Comparison of ENCODE assay signal across 9 mouse cellular contexts in genomic region chr8:120289191-120289590, GRCm38 (mm10).
DNase-seq lines count a peak whose midpoint lies in the region; ATAC-seq lines count a peak whose summit lies in the region.
"Had no signal": no experiment of that assay in that cellular context is flagged by ENCODE, and none has a peak within 500 bp of the region (broad histone marks: within the 10 kb centered on the region; RNA-seq: fewer than 3 reads in every experiment).

No protein-coding gene starts in this region.

- no peaks in the 10 kb centered on the region for H3K36me3 ChIP-seq in heart, embryonic 12.5 days
- no peaks in the 10 kb centered on the region for H3K36me3 ChIP-seq in midbrain, embryonic 12.5 days
- no peaks in the 10 kb centered on the region for H3K36me3 ChIP-seq in midbrain, embryonic 14.5 days (ENCODE audit: control insufficient read depth, insufficient read depth, low read length)
- H3K36me3 ChIP-seq in hindbrain, embryonic 11.5 days (ENCODE audit: control insufficient read depth, insufficient read depth, low read length), result no peaks in the 10 kb centered on the region
- no peaks in the 10 kb centered on the region for H3K36me3 ChIP-seq in neural tube, embryonic 13.5 days

- no peak for ATAC-seq in heart, embryonic 12.5 days (ENCODE audit: insufficient number of reproducible peaks, low FRiP score)
- ATAC-seq in midbrain, embryonic 12.5 days (ENCODE audit: low FRiP score, low read depth), result no peak
- no peak for ATAC-seq in midbrain, embryonic 14.5 days (ENCODE audit: low FRiP score, low TSS enrichment)
- ATAC-seq in hindbrain, embryonic 11.5 days (ENCODE audit: low FRiP score), result no peak
- ATAC-seq in neural tube, embryonic 13.5 days (ENCODE audit: low read depth), result no peak
- ATAC-seq: CD4-positive, CD25-positive, alpha-beta regulatory T cell, adult 4 months had no signal

- 67% methylated on average over 7 of the region's 7 CpGs for WGBS in heart, embryonic 12.5 days
- WGBS in midbrain, embryonic 12.5 days, result 84% methylated on average over 7 of the region's 7 CpGs
- WGBS in midbrain, embryonic 14.5 days, result 84% methylated on average over 7 of the region's 7 CpGs
- 81% methylated on average over 7 of the region's 7 CpGs for WGBS in hindbrain, embryonic 11.5 days
- 85% methylated on average over 7 of the region's 7 CpGs for whole genome bisulfite sequencing in neural tube, embryonic 13.5 days

- no peaks in the 10 kb centered on the region for H3K9me3 ChIP-seq in heart, embryonic 12.5 days (replicated peaks)
- no peaks in the 10 kb centered on the region for H3K9me3 ChIP-seq in midbrain, embryonic 12.5 days
- no peaks in the 10 kb centered on the region for H3K9me3 ChIP-seq in midbrain, embryonic 14.5 days (ENCODE audit: control insufficient read depth, low read length)
- no peaks in the 10 kb centered on the region for H3K9me3 ChIP-seq in hindbrain, embryonic 11.5 days (ENCODE audit: control insufficient read depth, low read length)
- no peaks in the 10 kb centered on the region for H3K9me3 ChIP-seq in neural tube, embryonic 13.5 days

- DNase-seq in heart, postnatal 14 days, result no peak
- no peak for DNase-seq in midbrain, embryonic 14.5 days
- no peak for DNase-seq in hindbrain, embryonic 11.5 days (ENCODE audit: low spot score)
- no peak for DNase-seq in frontal cortex, adult 2 months (ENCODE audit: extremely low spot score in 1 of 2, low spot score in 1 of 2)
- no peak for DNase-seq in right cerebral cortex, adult 2 months (ENCODE audit: low spot score in 2 of 2)

- H3K9ac ChIP-seq in heart, embryonic 12.5 days, result 0 out of 2 replicates have a peak overlapping the region, but pooled peaks have one; percentile 1
- H3K9ac ChIP-seq in midbrain, embryonic 12.5 days (replicated peaks), result no peak overlapping the region; the same call in 1 of the 2 replicates
- no peak overlapping the region for H3K9ac ChIP-seq in midbrain, embryonic 14.5 days (replicated peaks; ENCODE audit: low read length)
- no peak overlapping the region for H3K9ac ChIP-seq in hindbrain, embryonic 11.5 days (ENCODE audit: low read depth, low read length)
- peak overlapping the region; percentile 47 for H3K9ac ChIP-seq in neural tube, embryonic 13.5 days

- H3K4me2 ChIP-seq in heart, embryonic 12.5 days, result peak overlapping the region; percentile 27
- H3K4me2 ChIP-seq in midbrain, embryonic 12.5 days (replicated peaks), result no peak overlapping the region
- no peak overlapping the region for H3K4me2 ChIP-seq in midbrain, embryonic 14.5 days (ENCODE audit: low read length)
- no peak overlapping the region for H3K4me2 ChIP-seq in hindbrain, embryonic 11.5 days (replicated peaks; ENCODE audit: low read depth, low read length)
- H3K4me2 ChIP-seq in neural tube, embryonic 13.5 days, result no peak overlapping the region

- H3K27me3 ChIP-seq in heart, embryonic 12.5 days (replicated peaks), result 0 out of 2 replicates have a peak, but pooled peaks cover 3% of the 10 kb centered on the region
- H3K27me3 ChIP-seq in midbrain, embryonic 12.5 days, result peaks cover 21% of the 10 kb centered on the region
- no peaks in the 10 kb centered on the region for H3K27me3 ChIP-seq in midbrain, embryonic 14.5 days (ENCODE audit: control insufficient read depth, insufficient read depth, low read length)
- peaks cover 3% of the 10 kb centered on the region; the same call in 1 of the 2 replicates for H3K27me3 ChIP-seq in hindbrain, embryonic 11.5 days (ENCODE audit: control insufficient read depth, insufficient read depth, low read length)
- H3K27me3 ChIP-seq in neural tube, embryonic 13.5 days, result no peaks in the 10 kb centered on the region; the same call in 1 of the 2 replicates

- H3K27ac ChIP-seq in heart, embryonic 12.5 days (ENCODE audit: poor library complexity, severe bottlenecking), result peak overlapping the region; percentile 79
- peak overlapping the region; percentile 63 for H3K27ac ChIP-seq in midbrain, embryonic 12.5 days (replicated peaks)
- no peak overlapping the region for H3K27ac ChIP-seq in midbrain, embryonic 14.5 days (replicated peaks; ENCODE audit: low read depth, low read length)
- peak overlapping the region; percentile 27 for H3K27ac ChIP-seq in hindbrain, embryonic 11.5 days (ENCODE audit: low read depth, low read length)
- no peak overlapping the region; the same call in 1 of the 2 replicates for H3K27ac ChIP-seq in neural tube, embryonic 13.5 days (replicated peaks)

- intact Hi-C loops in heart, postnatal 14 days (cut with DNase I), result loop anchor here (2.0 kb wide), 1 partner anchor 30 kb away; no protein-coding TSS in a partner anchor

- peaks cover 88% of the 10 kb centered on the region for H3K4me1 ChIP-seq in heart, embryonic 12.5 days (replicated peaks)
- peaks cover 88% of the 10 kb centered on the region for H3K4me1 ChIP-seq in midbrain, embryonic 12.5 days
- peaks cover 75% of the 10 kb centered on the region for H3K4me1 ChIP-seq in midbrain, embryonic 14.5 days (ENCODE audit: control insufficient read depth, insufficient read depth, low read length)
- peaks cover 62% of the 10 kb centered on the region for H3K4me1 ChIP-seq in hindbrain, embryonic 11.5 days (replicated peaks; ENCODE audit: control insufficient read depth, insufficient read depth, low read length)
- H3K4me1 ChIP-seq in neural tube, embryonic 13.5 days (replicated peaks), result peaks cover 91% of the 10 kb centered on the region

- no peak overlapping the region for H3K4me3 ChIP-seq in heart, embryonic 12.5 days
- H3K4me3 ChIP-seq in midbrain, embryonic 12.5 days, result no peak overlapping the region
- H3K4me3 ChIP-seq in midbrain, embryonic 14.5 days (replicated peaks; ENCODE audit: low read depth, low read length), result no peak overlapping the region
- H3K4me3 ChIP-seq in hindbrain, embryonic 11.5 days (ENCODE audit: low read depth, low read length), result no peak overlapping the region
- H3K4me3 ChIP-seq in neural tube, embryonic 13.5 days, result no peak overlapping the region

Comparison
In these comparisons a context has a peak if more than half of its experiments do, and no peak if none do; other contexts are left out.
1. H3K27ac ChIP-seq: peak in heart, embryonic 12.5 days (single experiment), midbrain, embryonic 12.5 days (single experiment) and hindbrain, embryonic 11.5 days (single experiment); none in midbrain, embryonic 14.5 days (single experiment) and neural tube, embryonic 13.5 days (single experiment).
2. H3K9ac ChIP-seq: peak in heart, embryonic 12.5 days (single experiment) and neural tube, embryonic 13.5 days (single experiment); none in midbrain, embryonic 12.5 days (single experiment), midbrain, embryonic 14.5 days (single experiment) and hindbrain, embryonic 11.5 days (single experiment).